Mouse (Mus musculus) R1 (cell line): Measurements from ENCODE around the gene Fam166b.

Experiments used
- DNase-seq: peaks from one replicate; pipeline ENCODE4 v3.0.0-alpha.2; 2018; ENCODE audit warnings: low read depth, low spot score

Gene Fam166b

GRCm38 (mm10) chr4:43428180-43428861 is 613 bp downstream of the Fam166b start:
- no peak for DNase-seq

- no peak for DNase-seq
These were observed 1.3 kb downstream of the Fam166b start for GRCm38 (mm10) chr4:43427501-43428179.

DNA sequence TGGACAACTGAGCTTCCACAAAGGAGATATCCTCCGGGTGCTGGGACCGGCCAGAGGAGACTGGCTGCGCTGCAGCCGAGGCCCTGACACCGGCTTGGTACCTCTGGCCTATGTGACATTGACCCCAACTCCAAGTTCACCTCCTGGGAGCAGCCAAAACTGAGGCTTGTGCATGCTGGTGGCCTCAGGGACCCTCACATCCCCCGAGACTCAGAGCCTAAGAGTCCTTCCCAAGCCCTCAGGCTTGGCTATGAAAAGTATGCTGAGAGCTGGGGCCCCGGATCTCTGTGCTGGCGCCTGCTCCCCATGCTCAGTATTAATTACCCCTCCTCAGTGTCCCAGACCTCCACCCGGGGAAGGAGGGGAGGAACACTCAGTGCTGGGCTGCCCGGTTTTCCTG is 2.4 kb downstream of the Fam166b start:
- DNase-seq = no peak

GRCm38 (mm10) chr4:43425648-43426380 is 3.1 kb downstream of the Fam166b start:
- DNase-seq = no peak

DNA sequence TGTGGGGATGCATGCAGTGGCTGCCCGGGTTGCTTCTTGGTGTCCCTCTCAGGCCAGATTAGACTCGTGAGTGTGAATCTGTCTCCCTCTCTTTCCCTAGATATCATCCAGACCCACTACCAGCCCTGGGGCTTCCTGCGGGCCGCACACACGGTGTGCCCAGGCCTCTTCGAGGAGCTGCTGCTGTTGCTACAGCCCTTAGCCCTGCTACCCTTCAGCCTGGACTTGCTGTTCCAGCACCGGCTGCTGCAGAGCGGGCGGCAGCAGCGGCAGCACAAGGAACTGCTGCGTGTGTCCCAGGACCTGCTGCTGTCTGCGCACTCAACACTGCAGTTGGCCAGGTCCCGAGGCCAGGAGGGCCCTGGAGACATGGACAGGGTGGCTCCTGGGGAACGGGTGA is 3.7 kb downstream of the Fam166b start:
- no peak for DNase-seq

GRCm38 (mm10) chr4:43424072-43424471 is 4.9 kb downstream of the Fam166b start:
- DNase-seq = no peak

- DNase-seq = no peak
These were observed 5.5 kb downstream of the Fam166b start for GRCm38 (mm10) chr4:43423267-43423934.

DNA sequence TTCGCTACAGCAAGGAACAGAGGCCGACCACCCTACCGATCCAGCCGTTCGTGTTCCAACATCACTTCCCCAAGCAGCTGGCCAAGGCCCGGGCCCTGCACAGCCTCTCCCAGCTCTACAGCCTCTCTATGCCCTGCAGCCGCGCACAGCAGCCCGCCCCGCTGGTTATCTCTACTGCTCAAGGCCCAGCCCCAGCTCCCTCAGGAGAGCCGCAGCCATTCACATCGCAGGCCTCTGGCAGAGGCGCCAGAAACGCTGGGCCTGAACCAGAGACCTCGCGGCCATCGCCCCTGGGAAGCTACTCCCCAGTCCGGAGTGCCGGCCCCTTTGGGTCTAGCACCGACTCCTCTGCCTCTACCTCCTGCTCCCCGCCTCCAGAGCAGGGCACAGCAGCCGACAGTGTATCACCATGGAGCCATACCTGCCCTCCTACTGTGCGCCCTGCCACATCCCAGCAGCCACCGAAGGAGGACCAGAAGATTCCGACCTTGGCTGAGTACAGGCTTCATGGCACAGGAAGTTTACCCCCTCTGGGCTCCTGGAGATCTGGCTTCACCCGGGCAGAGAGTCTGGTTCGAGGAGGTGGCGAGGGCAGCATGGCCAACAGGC is 7.2 kb downstream of the Fam166b start:
- DNase-seq = no peak

DNA sequence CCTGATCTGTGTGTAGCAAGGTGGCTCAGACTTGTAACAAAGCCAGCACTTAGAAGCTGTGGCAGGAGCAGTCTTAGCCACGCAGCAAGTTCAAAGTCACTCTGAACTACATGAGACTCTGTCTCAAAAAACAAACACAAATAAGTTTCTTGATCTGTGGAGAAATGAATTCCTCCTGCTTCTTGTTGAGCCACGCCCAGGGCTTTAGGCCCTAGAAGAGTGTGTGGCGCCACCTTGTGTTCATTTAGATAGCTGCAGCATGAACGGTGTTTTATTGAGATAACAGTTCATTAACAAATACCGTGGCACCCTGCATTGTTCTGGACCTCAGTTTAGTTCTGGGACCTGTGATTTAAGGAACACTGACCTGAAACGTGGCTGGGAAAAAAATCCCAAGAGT is 8.6 kb downstream of the Fam166b start:
- DNase-seq = peak; percentile 87

DNA sequence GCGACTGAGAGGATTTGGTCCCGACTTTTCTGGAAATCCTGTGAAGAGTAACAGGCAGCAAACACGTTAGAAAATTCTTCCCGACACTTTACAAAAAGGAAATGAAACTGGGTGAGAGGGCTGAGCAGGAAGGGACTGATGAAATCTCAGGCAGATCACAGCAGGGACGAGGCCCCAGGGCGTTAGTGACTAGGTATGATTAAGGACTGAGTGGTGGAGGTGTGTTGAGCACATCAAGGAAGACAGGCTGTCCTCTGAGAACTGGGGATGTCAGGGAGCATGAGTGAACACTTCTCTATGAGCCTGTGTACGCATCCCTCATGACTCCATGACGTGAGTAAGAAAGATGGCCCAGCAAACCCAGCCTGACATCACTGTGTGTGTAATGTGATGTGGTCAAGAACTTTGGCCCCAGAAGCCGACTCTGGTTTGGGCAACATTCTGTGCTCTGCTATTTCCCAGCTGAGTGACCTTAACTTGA is 9.1 kb downstream of the Fam166b start:
- no peak for DNase-seq

GRCm38 (mm10) chr4:43418973-43419656 is 9.8 kb downstream of the Fam166b start:
- no peak for DNase-seq

- DNase-seq = no peak
These were observed 10.5 kb downstream of the Fam166b start for GRCm38 (mm10) chr4:43418450-43418849.

GRCm38 (mm10) chr4:43417269-43418062 is 11.5 kb downstream of the Fam166b start:
- no peak for DNase-seq

- DNase-seq = no peak
These were observed 12.9 kb downstream of the Fam166b start for GRCm38 (mm10) chr4:43416071-43416490.

DNA sequence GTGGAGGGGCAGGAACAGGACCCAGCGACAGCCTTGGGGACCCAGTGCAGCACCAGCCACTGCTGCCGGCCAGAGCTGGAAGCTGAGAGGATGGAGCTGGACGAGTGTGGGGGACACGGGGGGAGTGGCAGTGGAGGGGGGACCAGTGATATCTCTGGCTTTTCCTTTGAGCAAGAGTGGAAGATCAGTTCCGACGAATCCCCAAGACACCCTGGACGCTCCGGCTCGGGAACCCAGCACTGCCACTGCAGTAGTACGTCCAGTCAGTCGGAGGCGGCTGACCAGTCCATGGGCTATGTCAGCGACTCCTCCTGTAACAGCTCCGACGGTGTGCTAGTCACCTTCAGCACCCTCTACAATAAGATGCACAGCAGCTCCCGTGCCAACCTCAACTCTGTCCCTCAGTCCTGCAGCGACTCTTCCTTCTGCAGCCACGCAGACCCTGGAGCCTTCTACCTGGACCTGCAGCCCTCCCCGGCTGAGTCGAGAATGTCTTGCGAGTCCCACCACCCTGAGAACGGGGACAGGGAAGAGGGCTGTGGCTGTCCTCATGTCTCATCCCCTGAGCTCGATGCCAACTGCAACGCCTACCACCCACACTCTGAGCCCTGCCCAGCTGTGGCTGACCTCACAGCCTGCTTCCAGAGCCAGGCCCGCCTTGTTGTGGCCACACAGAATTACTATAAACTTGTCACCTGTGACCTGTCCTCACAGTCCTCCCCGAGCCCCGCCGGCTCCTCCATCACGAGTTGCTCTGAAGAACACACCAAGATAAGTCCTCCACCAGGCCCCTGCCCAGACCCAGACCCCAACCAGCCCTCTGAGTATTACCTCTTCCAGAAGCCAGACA is 13.5 kb downstream of the Fam166b start:
- no peak for DNase-seq

DNA sequence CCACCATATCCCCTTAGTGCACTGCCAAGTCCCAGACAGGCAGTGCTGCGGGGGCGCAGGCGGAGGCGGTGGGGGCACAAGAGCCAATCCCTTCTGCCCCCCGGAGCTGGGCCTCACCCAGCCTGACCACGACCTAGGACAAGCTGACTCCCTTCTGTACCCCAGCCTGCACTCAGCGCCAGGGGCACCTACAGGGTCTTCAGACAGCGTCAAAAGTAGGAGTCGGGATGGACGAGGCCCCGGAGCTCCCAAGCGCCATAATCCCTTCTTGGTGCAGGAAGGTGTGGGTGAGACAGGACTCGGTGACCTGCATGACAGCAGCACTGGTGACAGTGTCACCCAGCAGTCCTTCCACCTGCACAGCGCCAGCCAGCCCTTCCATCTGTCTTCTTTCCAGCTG is 14.2 kb downstream of the Fam166b start:
- no peak for DNase-seq

- peak; percentile 89 for DNase-seq
These were observed 21.6 kb downstream of the Fam166b start for GRCm38 (mm10) chr4:43407071-43407920.
